In genomic region chr5:146280012-146280411, GRCm38 (mm10) we compare ENCODE assay signal across 23 mouse cellular contexts.
"Had no signal": no experiment of that assay in that cellular context is flagged by ENCODE, and none has a peak within 500 bp of the region (broad histone marks: within the 10 kb centered on the region; RNA-seq: fewer than 3 reads in every experiment).

No protein-coding gene starts in this region.

- H3K4me1 ChIP-seq: limb, embryonic 10.5 days; limb, embryonic 13.5 days; stomach, embryonic 15.5 days had no signal

- H3K9ac ChIP-seq: limb, embryonic 13.5 days; lung, embryonic 14.5 days; neural tube, embryonic 13.5 days; stomach, embryonic 15.5 days had no signal

- H3K9me3 ChIP-seq: limb, embryonic 10.5 days; limb, embryonic 13.5 days; megakaryocyte, embryonic 14.5 days; neural tube, embryonic 13.5 days; stomach, embryonic 15.5 days had no signal

- H3K27me3 ChIP-seq: limb, embryonic 13.5 days; megakaryocyte, embryonic 14.5 days; neural tube, embryonic 13.5 days; stomach, embryonic 15.5 days had no signal

- DNase-seq: kidney, adult 2 months; kidney, postnatal 25 days; layer of hippocampus, adult 9-11 months; lung, embryonic 14.5 days; midbrain, embryonic 14.5 days; retina, postnatal 1 day; right cerebral cortex, postnatal 25 days; spleen, adult 18-20 months; thymus, postnatal 14 days; thymus, postnatal 4 days had no signal

- H3K27ac ChIP-seq: kidney, postnatal 0 days; layer of hippocampus, adult 2 months; limb, embryonic 10.5 days; limb, embryonic 13.5 days; macrophage; neural tube, embryonic 13.5 days; stomach, embryonic 15.5 days had no signal

- H3K4me3 ChIP-seq: layer of hippocampus, adult 2 months; limb, embryonic 10.5 days; limb, embryonic 13.5 days; megakaryocyte, embryonic 14.5 days; myocyte; neural tube, embryonic 13.5 days; stomach, embryonic 15.5 days had no signal

- H3K4me2 ChIP-seq: limb, embryonic 13.5 days; lung, embryonic 14.5 days; midbrain, embryonic 11.5 days; neural tube, embryonic 13.5 days; stomach, embryonic 15.5 days had no signal

- H3K36me3 ChIP-seq: stomach, embryonic 15.5 days had no signal

- ATAC-seq: inflammation-experienced regulatory T-cells, adult 6 months; intestine, embryonic 16.5 days; lung, postnatal 0 days had no signal
